Mouse (Mus musculus) cerebellum, adult 2 months (tissue): ENCODE measurements around the gene Hs3st5.

Experiments
- CTCF ChIP-seq: fragments of 200-500 bp; IDR thresholded peaks from 2 replicates; pipeline ENCODE4 v1.5.1; 2011; ENCODE audit warnings: low read depth, mild to moderate bottlenecking, control low read depth, low read length, moderate library complexity, borderline replicate concordance; ENCODE audit not compliant: insufficient read depth
- POLR2A ChIP-seq: fragments of 200-500 bp; IDR thresholded peaks from 2 replicates; pipeline ENCODE4 v1.6.1; 2011; ENCODE audit warnings: low read length, control low read depth, borderline replicate concordance; ENCODE audit not compliant: insufficient read depth

- TF ChIP-seq CTCF (no peak), POLR2A (no peak)
These were observed 288.7 kb downstream of the Hs3st5 start for GRCm38 (mm10) chr10:36795311-36795710.
